ENCODE assay signal across 14 mouse cellular contexts in genomic region chr4:83308914-83309313, GRCm38 (mm10). TPM values are rescaled to one million over a fixed set of nuclear protein-coding genes. Genes with fewer than 3 reads are reported as not detected.
DNase-seq lines count a peak whose midpoint lies in the region; ATAC-seq and TF ChIP-seq lines count a peak whose summit lies in the region.
"Had no signal": no experiment of that assay in that cellular context is flagged by ENCODE, and none has a peak within 500 bp of the region (broad histone marks: within the 10 kb centered on the region; RNA-seq: fewer than 3 reads in every experiment).

No protein-coding gene starts in this region.

- H3K4me2 ChIP-seq in lung, postnatal 0 days (replicated peaks; ENCODE audit: low read depth, low read length): no peak overlapping the region
- H3K4me2 ChIP-seq: liver, embryonic 11.5 days; neural tube, embryonic 13.5 days had no signal

- TF ChIP-seq CTCF in lung, postnatal 0 days (IDR thresholded peaks at IDR 0.05): no peak

- WGBS in heart, embryonic 10.5 days: 65% methylated on average over 3 of the region's 3 CpGs
- WGBS in lung, postnatal 0 days: 48% methylated on average over 3 of the region's 3 CpGs

- no peaks in the 10 kb centered on the region for H3K27me3 ChIP-seq in heart, embryonic 10.5 days (ENCODE audit: insufficient read depth, poor library complexity, severe bottlenecking)
- H3K27me3 ChIP-seq in megakaryocyte, embryonic 14.5 days (replicated peaks): peaks cover 2% of the 10 kb centered on the region
- H3K27me3 ChIP-seq in lung, postnatal 0 days (replicated peaks; ENCODE audit: insufficient read depth, low read length): no peaks in the 10 kb centered on the region

- H3K9ac ChIP-seq in lung, postnatal 0 days (replicated peaks; ENCODE audit: low read depth): no peak overlapping the region
- H3K9ac ChIP-seq: neural tube, embryonic 13.5 days had no signal

- H3K36me3 ChIP-seq in heart, embryonic 10.5 days: no peaks in the 10 kb centered on the region
- peaks cover 14% of the 10 kb centered on the region for H3K36me3 ChIP-seq in megakaryocyte, embryonic 14.5 days (replicated peaks; ENCODE audit: low read length)
- no peaks in the 10 kb centered on the region for H3K36me3 ChIP-seq in lung, postnatal 0 days (ENCODE audit: insufficient read depth, low read length)
- H3K36me3 ChIP-seq: neural tube, embryonic 13.5 days had no signal

- no peak; the same call in 1 of the 2 replicates for TF ChIP-seq EP300 in lung, postnatal 0 days (IDR thresholded peaks at IDR 0.05)

- H3K4me1 ChIP-seq in heart, embryonic 10.5 days: peaks cover 20% of the 10 kb centered on the region
- peaks cover 61% of the 10 kb centered on the region for H3K4me1 ChIP-seq in megakaryocyte, embryonic 14.5 days
- H3K4me1 ChIP-seq in lung, postnatal 0 days (ENCODE audit: insufficient read depth, low read depth, low read length): peaks cover 6% of the 10 kb centered on the region; the same call in 1 of the 2 replicates

- no peaks in the 10 kb centered on the region for H3K9me3 ChIP-seq in heart, embryonic 10.5 days
- no peaks in the 10 kb centered on the region for H3K9me3 ChIP-seq in megakaryocyte, embryonic 14.5 days
- H3K9me3 ChIP-seq in lung, postnatal 0 days (ENCODE audit: low read length): no peaks in the 10 kb centered on the region
- H3K9me3 ChIP-seq: neural tube, embryonic 13.5 days had no signal

- peak; percentile 95 for DNase-seq in heart, adult 11 months
- no peak for DNase-seq in heart, embryonic 10.5 days (ENCODE audit: low spot score)
- DNase-seq in lung, postnatal 0 days (ENCODE audit: low spot score): peak; percentile 71
- no peak for DNase-seq in cerebellum, adult 18-20 months
- DNase-seq: cerebellum, postnatal 25 days; midbrain, embryonic 14.5 days; right cerebral cortex, adult 18-20 months; thymus, postnatal 14 days had no signal

- no peak overlapping the region for H3K4me3 ChIP-seq in heart, embryonic 10.5 days
- H3K4me3 ChIP-seq in megakaryocyte, embryonic 14.5 days (replicated peaks): peak overlapping the region; percentile 34
- no peak overlapping the region for H3K4me3 ChIP-seq in lung, postnatal 0 days (ENCODE audit: low read depth, low read length)
- H3K4me3 ChIP-seq: neural tube, embryonic 13.5 days had no signal

- no peak overlapping the region for H3K27ac ChIP-seq in heart, embryonic 10.5 days
- peak overlapping the region; percentile 86; the same call in 1 of the 2 replicates for H3K27ac ChIP-seq in lung, postnatal 0 days (ENCODE audit: low read length)
- H3K27ac ChIP-seq: neural tube, embryonic 13.5 days had no signal

- no peak for ATAC-seq in megakaryocyte, adult 5-6 weeks (ENCODE audit: poor library complexity, severe bottlenecking)
- ATAC-seq in lung, postnatal 0 days: peak; percentile 9; the same call in 1 of the 2 replicates
- no peak for ATAC-seq in inflammation-experienced regulatory T-cells, adult 6 months
- no peak for ATAC-seq in frontal cortex, adult (ENCODE audit: low TSS enrichment)

RNA-seq across cellular contexts. Expression of gene Ttc39b, which starts 15.1 kb away (rescaled TPM):
- 2.5 and 3.1 TPM in 2 replicates for polyA plus RNA-seq in heart, embryonic 10.5 days (2016; fragmentation: Nextera tagmentation; extraction: Ambion mirVana)
- polyA plus RNA-seq in megakaryocyte, embryonic 14.5 days (2012; ENCODE audit: insufficient read depth, low replicate concordance): 2.4 TPM in 1 of 2 replicates, not detected in the other
- total RNA-seq in megakaryocyte, adult 5-6 weeks (2015): 4.4 and 5.3 TPM in 2 replicates
- 4.9 and 5.0 TPM in 2 replicates for total RNA-seq in megakaryocyte, adult 5-6 weeks (2017)
- polyA plus RNA-seq in lung, postnatal 0 days (2015; fragmentation: Nextera tagmentation; extraction: Ambion mirVana): 6.7 and 7.5 TPM in 2 replicates
- polyA plus RNA-seq in inflammation-experienced regulatory T-cells, adult 6 months (2017; shearing (Covaris generic)): 100 to 1,000 TPM; 108 to 137 (median 120) TPM

Comparison
In these comparisons a context has a peak if more than half of its experiments do, and no peak if none do; other contexts are left out.
1. DNase-seq: peak in heart, adult 11 months (single experiment) and lung, postnatal 0 days (single experiment); none in heart, embryonic 10.5 days (single experiment) and cerebellum, adult 18-20 months (0 of 2).
2. RNA of gene Ttc39b, which starts 15.1 kb away (polyA plus RNA-seq): 108 to 137 TPM in inflammation-experienced regulatory T-cells, adult 6 months; 6.7 to 7.5 TPM in lung, postnatal 0 days, 2.5 to 3.1 TPM in heart, embryonic 10.5 days and 2.4 TPM in megakaryocyte, embryonic 14.5 days; every median in the first group is over 10 times any median in the second.